Mouse (Mus musculus) megakaryocyte, embryonic 14.5 days (primary cell): ENCODE measurements around the gene Ankmy1. TPM values are rescaled to one million over a fixed set of nuclear protein-coding genes. Genes with fewer than 3 reads are reported as not detected.

Experiments
- H3K27me3 ChIP-seq: replicated peaks from 2 replicates; pipeline ENCODE3; 2012; ENCODE audit warnings: inconsistent platforms
- H3K36me3 ChIP-seq: replicated peaks from 2 replicates; pipeline ENCODE3; 2012; ENCODE audit warnings: low read length, inconsistent platforms, mixed read lengths
- H3K4me1 ChIP-seq: 2 replicates; pipeline ENCODE4 v1.6.1; 2012; ENCODE audit warnings: inconsistent platforms
- H3K4me3 ChIP-seq: replicated peaks from 2 replicates; pipeline ENCODE3; 2012; ENCODE audit warnings: moderate library complexity, mild to moderate bottlenecking, inconsistent platforms
- H3K9me3 ChIP-seq: 2 replicates; pipeline ENCODE4 v1.6.1; 2012; ENCODE audit warnings: inconsistent platforms
- FLI1 ChIP-seq: IDR thresholded peaks from 2 replicates; pipeline ENCODE4 v1.6.1; 2012; ENCODE audit warnings: low read length, inconsistent platforms, mixed read lengths
- GATA1 ChIP-seq: IDR thresholded peaks from 3 replicates; pipeline ENCODE4 v1.6.1; 2012; ENCODE audit warnings: mixed read lengths, low read length, inconsistent platforms, borderline replicate concordance
- polyA plus RNA-seq: library from polyadenylated mRNA; stranded (reverse); fragments of >175 nt; gene quantifications from 2 replicates; pipeline ENCODE4 v1.2.3, GENCODE M21; 2012; ENCODE audit warnings: low replicate concordance; ENCODE audit not compliant: insufficient read depth

Ankmy1 gene
- polyA plus RNA-seq, 1 experiment: not detected

GRCm38 (mm10) chr1:92935054-92935962 lies 32.6 kb upstream of the Ankmy1 start:
- H3K36me3 ChIP-seq: peaks cover 32% of the 10 kb centered on the region
- peaks cover 42% of the 10 kb centered on the region for H3K4me1 ChIP-seq
- peak overlapping the region; percentile 94 for H3K4me3 ChIP-seq
- peaks cover 5% of the 10 kb centered on the region for H3K27me3 ChIP-seq
- no peak for TF ChIP-seq FLI1
- no peak for TF ChIP-seq GATA1
- H3K9me3 ChIP-seq: peaks cover 17% of the 10 kb centered on the region

- Histone ChIP-seq H3K9me3 (peaks cover 17% of the 10 kb centered on the region), H3K27me3 (peaks cover 14% of the 10 kb centered on the region), H3K4me3 (peak within 1 kb of the TSS; percentile 94), H3K36me3 (peaks cover 22% of the 10 kb centered on the region), H3K4me1 (peaks cover 42% of the 10 kb centered on the region)
- TF ChIP-seq FLI1: peak; percentile 40; the same call in 1 of the 2 replicates
- TF ChIP-seq GATA1: no peak
Measured at GRCm38 (mm10) chr1:92934182-92934827, 31.6 kb upstream of the Ankmy1 start, which contains the start of gene Capn10. TSS of gene Capn10 (plus strand) at chr1:92934376.

GRCm38 (mm10) chr1:92933611-92934010 lies 30.9 kb upstream of the Ankmy1 start:
- Histone ChIP-seq H3K36me3 (peaks cover 15% of the 10 kb centered on the region), H3K4me3 (peak overlapping the region; percentile 94), H3K9me3 (peaks cover 17% of the 10 kb centered on the region), H3K27me3 (peaks cover 18% of the 10 kb centered on the region), H3K4me1 (peaks cover 42% of the 10 kb centered on the region)
- TF ChIP-seq GATA1 (no peak), FLI1 (no peak)

GRCm38 (mm10) chr1:92930171-92930706 lies 27.5 kb upstream of the Ankmy1 start:
- H3K4me1 ChIP-seq: peaks cover 22% of the 10 kb centered on the region

GRCm38 (mm10) chr1:92921496-92921895 lies 18.8 kb upstream of the Ankmy1 start:
- Histone ChIP-seq H3K27me3 (peaks cover 7% of the 10 kb centered on the region), H3K4me3 (no peak overlapping the region), H3K9me3 (peaks cover 16% of the 10 kb centered on the region), H3K4me1 (peaks cover 20% of the 10 kb centered on the region; the same call in 1 of the 2 replicates), H3K36me3 (peaks cover 49% of the 10 kb centered on the region)
- TF ChIP-seq GATA1: no peak
- no peak for TF ChIP-seq FLI1

More at GRCm38 (mm10) chr1:92930171-92930706, 27.5 kb upstream of the Ankmy1 start:
- Histone ChIP-seq H3K4me3 (no peak overlapping the region), H3K27me3 (peaks cover 25% of the 10 kb centered on the region), H3K9me3 (peaks cover 38% of the 10 kb centered on the region), H3K36me3 (no peaks in the 10 kb centered on the region)
- no peak for TF ChIP-seq GATA1
- TF ChIP-seq FLI1: no peak

GRCm38 (mm10) chr1:92920474-92921200 lies 17.9 kb upstream of the Ankmy1 start:
- H3K4me3 ChIP-seq: no peak overlapping the region
- peaks cover 57% of the 10 kb centered on the region for H3K36me3 ChIP-seq
- peaks cover 10% of the 10 kb centered on the region for H3K9me3 ChIP-seq
- peaks cover 20% of the 10 kb centered on the region; the same call in 1 of the 2 replicates for H3K4me1 ChIP-seq
- peaks cover 7% of the 10 kb centered on the region for H3K27me3 ChIP-seq
- TF ChIP-seq GATA1 (no peak), FLI1 (no peak)

- TF ChIP-seq FLI1 (no peak), GATA1 (no peak)
- H3K4me1 ChIP-seq: peaks cover 20% of the 10 kb centered on the region; the same call in 1 of the 2 replicates
- peaks cover 7% of the 10 kb centered on the region for H3K27me3 ChIP-seq
- peaks cover 4% of the 10 kb centered on the region; the same call in 1 of the 2 replicates for H3K9me3 ChIP-seq
- no peak overlapping the region for H3K4me3 ChIP-seq
- H3K36me3 ChIP-seq: peaks cover 66% of the 10 kb centered on the region
Measured at GRCm38 (mm10) chr1:92919775-92920174, 17.1 kb upstream of the Ankmy1 start.

- TF ChIP-seq FLI1 (no peak), GATA1 (no peak)
- peaks cover 20% of the 10 kb centered on the region; the same call in 1 of the 2 replicates for H3K4me1 ChIP-seq
- H3K36me3 ChIP-seq: peaks cover 72% of the 10 kb centered on the region
- peaks cover 7% of the 10 kb centered on the region for H3K27me3 ChIP-seq
- no peaks in the 10 kb centered on the region for H3K9me3 ChIP-seq
- peak overlapping the region; percentile 25 for H3K4me3 ChIP-seq
Measured at GRCm38 (mm10) chr1:92919151-92919550, 16.4 kb upstream of the Ankmy1 start.

- H3K4me1 ChIP-seq: peaks cover 34% of the 10 kb centered on the region
- no peak overlapping the region for H3K4me3 ChIP-seq
- TF ChIP-seq GATA1 (no peak), FLI1 (no peak)
- H3K36me3 ChIP-seq: peaks cover 85% of the 10 kb centered on the region
- H3K27me3 ChIP-seq: no peaks in the 10 kb centered on the region
- H3K9me3 ChIP-seq: no peaks in the 10 kb centered on the region
Measured at GRCm38 (mm10) chr1:92916725-92917124, 14.0 kb upstream of the Ankmy1 start.

- H3K27me3 ChIP-seq: peaks cover 3% of the 10 kb centered on the region
- TF ChIP-seq FLI1 (no peak), GATA1 (no peak)
- no peak overlapping the region for H3K4me3 ChIP-seq
- H3K9me3 ChIP-seq: no peaks in the 10 kb centered on the region
- H3K36me3 ChIP-seq: peaks cover 71% of the 10 kb centered on the region
- H3K4me1 ChIP-seq: peaks cover 36% of the 10 kb centered on the region
Measured at GRCm38 (mm10) chr1:92914993-92915392, 12.3 kb upstream of the Ankmy1 start.
